Mouse (Mus musculus) lung, postnatal 0 days (tissue): ENCODE measurements around the gene Lcmt1.

Source experiments
- CTCF ChIP-seq: IDR thresholded peaks from 2 replicates; pipeline ENCODE4 v1.5.1; 2016; ENCODE audit warnings: antibody characterized with exemption, mild to moderate bottlenecking
- EP300 ChIP-seq: IDR thresholded peaks from 2 replicates; pipeline ENCODE4 v1.6.1; 2016; ENCODE audit warnings: antibody characterized with exemption, mild to moderate bottlenecking, control low read depth

- TF ChIP-seq EP300 (no peak), CTCF (no peak)
These were observed 6.8 kb upstream of the Lcmt1 start for GRCm38 (mm10) chr7:123362806-123363205.
